Mouse (Mus musculus) spleen, adult 2 months (tissue): ENCODE measurements at regions not wholly inside any gene's neighbourhood (a gene's known extent, or its start where the extent isn't known, plus 50 kb on each side); places are given as distances from the start of the nearest gene placed in this dataset.

Experiments used
- DNase-seq, 2 experiments: peaks; one replicate each; pipeline versions ENCODE4 v3.0.0 to v3.0.0-alpha.2; 2012 to 2021; ENCODE audit warnings: low spot score in 2 of 2, low read depth in 1 of 2
- H3K27ac ChIP-seq: fragments of 200-500 bp; 2 replicates; pipeline ENCODE4 v1.5.1; 2012; ENCODE audit warnings: low read length, inconsistent platforms; ENCODE audit not compliant: insufficient read depth
- H3K27me3 ChIP-seq: fragments of 200-500 bp; 2 replicates; pipeline ENCODE4 v1.6.1; 2012; ENCODE audit warnings: mild to moderate bottlenecking, moderate library complexity, low read length, inconsistent platforms; ENCODE audit not compliant: control insufficient read depth, insufficient read depth
- H3K36me3 ChIP-seq: fragments of 200-500 bp; 2 replicates; pipeline ENCODE4 v1.6.1; 2012; ENCODE audit warnings: mild to moderate bottlenecking, low read length, inconsistent platforms; ENCODE audit not compliant: control insufficient read depth, insufficient read depth
- H3K4me1 ChIP-seq: fragments of 200-500 bp; 2 replicates; pipeline ENCODE4 v1.6.1; 2011; ENCODE audit warnings: inconsistent platforms; ENCODE audit not compliant: control insufficient read depth, insufficient read depth, insufficient read length
- H3K4me3 ChIP-seq: fragments of 200-500 bp; 2 replicates; pipeline ENCODE4 v1.5.1; 2011; ENCODE audit warnings: mild to moderate bottlenecking, inconsistent platforms; ENCODE audit not compliant: insufficient read depth, insufficient read length; ENCODE audit errors: extremely low read depth
- CTCF ChIP-seq: fragments of 200-500 bp; IDR thresholded peaks from 2 replicates; pipeline ENCODE4 v1.5.1; 2011; ENCODE audit warnings: mild to moderate bottlenecking, inconsistent platforms; ENCODE audit not compliant: insufficient read depth, insufficient read length, insufficient replicate concordance; ENCODE audit errors: extremely low read depth
- POLR2A ChIP-seq: fragments of 200-500 bp; IDR thresholded peaks from 2 replicates; pipeline ENCODE4 v1.6.1; 2011; ENCODE audit warnings: low read depth, low read length, inconsistent platforms
- WGBS: fragments of 180-500 bp; shearing (Covaris S2); methylation state at CpG from one replicate; pipeline ENCODE4 v1.1.7; 2018; 5-methylcytosine and 5-hydroxymethylcytosine counted together

GRCm38 (mm10) chr8:26655897-26656296 is 321.2 kb upstream of the Zfp703 start:
- no peak for DNase-seq
- 33% methylated on average over 8 of the region's 8 CpGs for WGBS
- no peak overlapping the region for H3K4me3 ChIP-seq
- H3K27ac ChIP-seq, result no peak overlapping the region
- no peaks in the 10 kb centered on the region for H3K4me1 ChIP-seq
- no peaks in the 10 kb centered on the region for H3K27me3 ChIP-seq
- no peak for TF ChIP-seq POLR2A
- no peak for TF ChIP-seq CTCF
- H3K36me3 ChIP-seq, result no peaks in the 10 kb centered on the region

GRCm38 (mm10) chr8:26656310-26657075 is 320.6 kb upstream of the Zfp703 start:
- 78% methylated on average over 13 of the region's 13 CpGs for WGBS
- H3K27me3 ChIP-seq, result no peaks in the 10 kb centered on the region
- no peak overlapping the region for H3K4me3 ChIP-seq
- TF ChIP-seq POLR2A (no peak), CTCF (no peak)
- no peak for DNase-seq
- no peak overlapping the region for H3K27ac ChIP-seq
- no peaks in the 10 kb centered on the region for H3K36me3 ChIP-seq
- H3K4me1 ChIP-seq, result no peaks in the 10 kb centered on the region

GRCm38 (mm10) chr8:26659381-26659780 is 317.7 kb upstream of the Zfp703 start:
- Histone ChIP-seq H3K4me1 (no peaks in the 10 kb centered on the region), H3K4me3 (no peak overlapping the region), H3K27me3 (no peaks in the 10 kb centered on the region), H3K27ac (no peak overlapping the region), H3K36me3 (no peaks in the 10 kb centered on the region)
- TF ChIP-seq POLR2A (no peak), CTCF (no peak)
- 31% methylated on average over 1 of the region's 1 CpGs for WGBS
- DNase-seq, result peak in 1 of 2 experiments; percentile 24

GRCm38 (mm10) chr8:26669541-26669940 is 307.6 kb upstream of the Zfp703 start:
- Histone ChIP-seq H3K4me3 (no peak overlapping the region), H3K4me1 (no peaks in the 10 kb centered on the region), H3K27me3 (no peaks in the 10 kb centered on the region), H3K27ac (no peak overlapping the region), H3K36me3 (no peaks in the 10 kb centered on the region)
- DNase-seq, result no peak
- TF ChIP-seq POLR2A (no peak), CTCF (no peak)
- WGBS, result 95% methylated on average over 3 of the region's 3 CpGs

GRCm38 (mm10) chr8:26672486-26673395 is 304.4 kb upstream of the Zfp703 start:
- no peaks in the 10 kb centered on the region for H3K4me1 ChIP-seq

GRCm38 (mm10) chr8:26677584-26678138 is 299.5 kb upstream of the Zfp703 start:
- DNase-seq, result no peak

More at GRCm38 (mm10) chr8:26672486-26673395, 304.4 kb upstream of the Zfp703 start:
- no peak for DNase-seq
- 78% methylated on average over 9 of the region's 9 CpGs for WGBS
- H3K27me3 ChIP-seq, result no peaks in the 10 kb centered on the region
- no peak overlapping the region for H3K27ac ChIP-seq
- H3K4me3 ChIP-seq, result no peak overlapping the region
- no peaks in the 10 kb centered on the region for H3K36me3 ChIP-seq
- no peak for TF ChIP-seq POLR2A
- no peak for TF ChIP-seq CTCF

More at GRCm38 (mm10) chr8:26677584-26678138, 299.5 kb upstream of the Zfp703 start:
- WGBS, result 92% methylated on average over 18 of the region's 18 CpGs
- H3K36me3 ChIP-seq, result no peaks in the 10 kb centered on the region
- H3K4me1 ChIP-seq, result no peaks in the 10 kb centered on the region
- H3K27me3 ChIP-seq, result no peaks in the 10 kb centered on the region
- H3K4me3 ChIP-seq, result no peak overlapping the region
- TF ChIP-seq POLR2A, result no peak
- TF ChIP-seq CTCF, result no peak
- no peak overlapping the region for H3K27ac ChIP-seq
